Mouse (Mus musculus) hindbrain, embryonic 10.5 days (tissue): ENCODE results near the gene Btg2. TPM values are rescaled to one million over a fixed set of nuclear protein-coding genes. Genes with fewer than 3 reads are reported as not detected.
A peak's percentile ranks its signal among the peaks of the same experiment; 100 is the strongest.

Source experiments
- DNase-seq: peaks from one replicate; pipeline ENCODE4 v3.0.0-alpha.2; 2017; ENCODE audit warnings: low spot score
- H3K27ac ChIP-seq: fragments of 300-500 bp; sonication (generic); 2 replicates; pipeline ENCODE4 v1.5.1; 2016; ENCODE audit warnings: mild to moderate bottlenecking, moderate library complexity
- H3K27me3 ChIP-seq: fragments of 300-500 bp; sonication (generic); 2 replicates; pipeline ENCODE4 v1.6.1; 2016; ENCODE audit warnings: mild to moderate bottlenecking; ENCODE audit not compliant: poor library complexity, insufficient read depth, severe bottlenecking
- H3K36me3 ChIP-seq: fragments of 300-500 bp; sonication (generic); 2 replicates; pipeline ENCODE4 v1.6.1; 2016; ENCODE audit warnings: mild to moderate bottlenecking, moderate library complexity
- H3K4me1 ChIP-seq: fragments of 300-500 bp; sonication (generic); replicated peaks from 2 replicates; pipeline ENCODE4 v1.6.1; 2016; ENCODE audit warnings: mild to moderate bottlenecking
- H3K4me3 ChIP-seq: fragments of 300-500 bp; sonication (generic); 2 replicates; pipeline ENCODE4 v1.5.1; 2016; ENCODE audit warnings: mild to moderate bottlenecking, moderate library complexity
- H3K9me3 ChIP-seq: fragments of 300-500 bp; sonication (generic); 2 replicates; pipeline ENCODE4 v1.6.1; 2016; ENCODE audit warnings: mild to moderate bottlenecking, moderate library complexity
- WGBS: fragments of 180-500 bp; shearing (Covaris S2); methylation state at CpG from one replicate; pipeline ENCODE4 v1.1.7; 2016; 5-methylcytosine and 5-hydroxymethylcytosine counted together
- polyA plus RNA-seq: library from polyadenylated mRNA; unstranded; fragments of >200 nt; fragmentation: Nextera tagmentation; extraction: Ambion mirVana; gene quantifications from 2 replicates; pipeline ENCODE4 v1.2.1, GENCODE M21; 2016

The Btg2 gene
- polyA plus RNA-seq, 1 experiment from 2014 or later, result 117 TPM

DNA sequence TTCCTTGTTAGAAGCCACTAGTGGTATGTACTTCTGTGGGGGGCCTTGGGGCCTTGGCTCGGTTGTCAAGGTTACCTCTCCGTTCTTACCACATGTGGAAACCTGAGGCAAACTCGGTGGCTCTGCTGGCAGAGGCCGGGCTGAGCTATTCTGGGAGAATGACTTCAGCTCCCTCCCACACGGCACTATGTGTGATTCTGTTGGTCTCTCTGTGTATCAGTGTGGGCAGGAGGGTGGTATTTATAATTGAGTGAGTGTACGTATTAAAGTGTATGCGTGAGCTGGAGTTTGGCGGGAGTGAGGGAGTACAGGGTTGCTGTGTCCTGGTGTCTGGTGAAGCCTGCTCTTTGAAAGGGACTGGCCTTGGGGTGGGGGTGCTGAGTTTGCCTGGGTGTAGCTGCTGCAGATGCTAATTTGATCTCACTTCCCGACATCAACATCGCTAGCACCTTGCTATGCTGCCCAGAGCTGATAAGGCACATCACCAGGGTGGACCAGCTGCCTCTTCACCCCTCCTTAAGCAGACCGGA is 4.1 kb upstream of the Btg2 start:
- Histone ChIP-seq H3K4me1 (peaks cover 60% of the 10 kb centered on the region), H3K9me3 (no peaks in the 10 kb centered on the region), H3K27ac (peak overlapping the region; percentile 57), H3K36me3 (no peaks in the 10 kb centered on the region), H3K27me3 (peaks cover 4% of the 10 kb centered on the region; the same call in 1 of the 2 replicates), H3K4me3 (no peak overlapping the region)
- WGBS, result 67% methylated on average over 11 of the region's 11 CpGs
- no peak for DNase-seq

DNA sequence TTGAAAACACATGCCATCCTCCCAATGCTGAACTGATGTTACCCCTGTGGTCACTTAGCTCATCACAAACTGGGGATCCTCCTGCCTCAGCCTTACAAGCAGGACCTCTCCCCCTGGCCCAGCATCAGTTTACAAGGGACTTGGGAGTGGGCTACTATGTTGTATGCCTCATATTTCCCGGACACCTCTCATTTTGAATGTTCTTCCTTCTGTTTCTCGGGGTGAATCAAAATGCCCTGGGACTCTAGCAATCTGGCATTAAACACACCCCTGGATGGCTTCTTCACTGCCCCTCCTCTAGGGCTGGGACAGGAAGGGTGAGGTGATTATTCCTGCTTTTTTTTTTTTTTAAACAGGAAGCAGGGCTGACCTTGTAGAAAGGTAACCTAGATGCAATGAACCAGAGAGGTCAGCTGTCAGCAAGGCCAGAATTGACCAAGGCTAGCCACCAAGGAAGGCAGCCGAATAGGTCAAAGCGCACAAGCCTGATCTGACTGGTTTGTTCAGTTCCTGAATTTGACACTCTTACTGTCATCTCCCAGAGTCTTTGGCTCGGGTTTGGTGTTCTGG is 2.0 kb upstream of the Btg2 start:
- Histone ChIP-seq H3K27me3 (peaks cover under 1% of the 10 kb centered on the region; the same call in 1 of the 2 replicates), H3K4me3 (no peak overlapping the region), H3K27ac (peak overlapping the region; percentile 88; the same call in 1 of the 2 replicates), H3K9me3 (no peaks in the 10 kb centered on the region), H3K4me1 (peaks cover 64% of the 10 kb centered on the region), H3K36me3 (peaks cover 19% of the 10 kb centered on the region)
- WGBS, result 84% methylated on average over 5 of the region's 5 CpGs
- no peak for DNase-seq

DNA sequence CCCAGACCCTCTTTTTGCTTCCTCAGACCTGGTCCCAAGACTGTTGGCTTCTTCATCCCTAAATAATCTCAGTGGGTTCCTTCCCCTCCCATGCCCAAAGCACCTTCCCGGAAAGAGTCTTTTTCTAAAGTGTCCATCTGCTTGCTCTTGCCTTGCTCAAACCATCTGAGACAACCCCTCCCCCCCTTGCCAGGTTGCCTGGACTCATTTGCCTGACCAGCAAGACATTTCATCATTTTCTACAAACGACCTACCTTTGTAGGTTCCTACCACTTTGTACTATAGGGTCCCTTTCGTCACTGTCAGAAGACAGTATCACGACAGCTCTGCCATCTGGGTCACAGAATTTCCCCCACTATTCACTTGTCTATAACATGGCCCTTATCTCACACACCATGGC is 1.5 kb upstream of the Btg2 start:
- peak overlapping the region; percentile 88 for H3K27ac ChIP-seq
- H3K9me3 ChIP-seq, result no peaks in the 10 kb centered on the region
- DNase-seq, result no peak
- no peak overlapping the region for H3K4me3 ChIP-seq
- H3K36me3 ChIP-seq, result peaks cover 25% of the 10 kb centered on the region
- 79% methylated on average over 4 of the region's 4 CpGs for WGBS
- peaks cover 64% of the 10 kb centered on the region for H3K4me1 ChIP-seq
- H3K27me3 ChIP-seq, result no peaks in the 10 kb centered on the region

DNA sequence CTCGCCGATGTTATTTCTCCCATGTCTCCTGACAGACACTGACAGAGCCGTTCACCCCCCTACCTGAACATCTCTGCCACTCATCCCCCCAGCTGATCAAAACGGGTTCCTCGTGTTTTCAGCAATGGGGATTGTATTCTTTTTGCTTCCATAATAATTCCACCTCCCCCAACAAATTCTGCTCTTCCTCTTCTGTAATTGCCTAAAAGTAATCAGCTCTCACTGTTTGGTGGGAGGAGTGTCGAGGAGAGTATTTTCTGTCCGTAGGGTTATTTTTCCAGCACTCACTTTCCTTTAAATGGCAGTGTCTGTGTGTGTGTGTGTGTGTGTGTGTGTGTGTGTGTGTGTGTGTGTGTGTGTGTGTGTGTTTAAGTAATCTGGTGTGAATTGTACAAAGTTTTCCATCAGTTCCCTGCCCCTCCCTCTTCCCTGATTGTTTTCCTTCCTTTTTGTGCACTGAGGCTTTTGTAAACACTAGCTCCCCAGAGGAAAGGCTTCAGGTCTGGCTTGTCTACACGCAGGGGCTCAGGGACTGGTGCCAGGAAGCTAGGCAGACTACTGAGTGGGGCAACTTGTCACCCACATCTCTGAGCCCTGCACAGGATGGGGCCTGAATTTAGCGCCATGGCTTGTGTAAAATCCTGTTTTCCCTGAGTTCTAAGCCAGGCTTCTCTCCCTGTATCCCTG is 700 bp upstream of the Btg2 start:
- H3K27ac ChIP-seq, result peak overlapping the region; percentile 88
- H3K9me3 ChIP-seq, result no peaks in the 10 kb centered on the region
- WGBS, result 3% methylated on average over 9 of the region's 9 CpGs
- H3K4me3 ChIP-seq, result peak overlapping the region; percentile 65
- peaks cover 64% of the 10 kb centered on the region for H3K4me1 ChIP-seq
- no peak for DNase-seq
- H3K36me3 ChIP-seq, result peaks cover 33% of the 10 kb centered on the region
- H3K27me3 ChIP-seq, result no peaks in the 10 kb centered on the region

DNA sequence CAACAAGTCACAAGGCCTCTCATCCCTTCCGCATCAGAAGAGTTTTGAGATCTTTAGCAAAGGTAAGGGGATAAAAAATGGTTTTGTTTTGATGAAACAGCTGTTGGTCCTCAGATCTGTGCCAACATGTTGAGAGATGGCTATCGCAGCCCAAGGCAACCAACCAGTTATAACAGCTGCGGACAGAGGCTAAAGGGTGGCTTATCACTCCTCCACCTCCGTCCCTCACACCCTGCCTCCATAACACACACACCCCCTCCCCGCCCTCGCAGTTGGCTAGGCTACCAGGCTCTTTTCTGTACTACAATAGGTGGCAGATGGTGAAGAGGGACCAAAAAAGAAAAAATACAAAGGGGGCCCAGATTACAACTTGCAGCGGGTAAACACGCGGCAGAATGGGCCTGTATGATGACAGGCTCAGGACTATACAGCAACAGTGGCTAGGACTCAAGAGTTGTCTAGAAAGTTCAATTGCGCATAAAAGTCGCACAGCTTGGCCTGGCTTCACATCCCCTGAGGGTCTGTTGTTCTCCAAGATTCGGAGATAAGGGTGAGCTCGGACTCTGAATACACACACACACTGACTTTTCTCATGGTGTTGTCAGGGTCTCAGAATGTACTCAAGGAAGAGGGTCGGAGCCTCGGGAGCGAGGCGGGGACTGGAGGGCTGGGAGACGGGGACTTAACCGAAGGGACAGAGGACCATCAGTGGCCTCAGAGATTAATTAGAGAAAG is 692 bp downstream of the Btg2 start:
- Histone ChIP-seq H3K27ac (peak overlapping the region; percentile 88), H3K4me3 (peak overlapping the region; percentile 65), H3K27me3 (no peaks in the 10 kb centered on the region), H3K9me3 (no peaks in the 10 kb centered on the region), H3K36me3 (peaks cover 36% of the 10 kb centered on the region), H3K4me1 (peaks cover 74% of the 10 kb centered on the region)
- peak; percentile 39 for DNase-seq
- WGBS, result 11% methylated on average over 19 of the region's 19 CpGs

DNA sequence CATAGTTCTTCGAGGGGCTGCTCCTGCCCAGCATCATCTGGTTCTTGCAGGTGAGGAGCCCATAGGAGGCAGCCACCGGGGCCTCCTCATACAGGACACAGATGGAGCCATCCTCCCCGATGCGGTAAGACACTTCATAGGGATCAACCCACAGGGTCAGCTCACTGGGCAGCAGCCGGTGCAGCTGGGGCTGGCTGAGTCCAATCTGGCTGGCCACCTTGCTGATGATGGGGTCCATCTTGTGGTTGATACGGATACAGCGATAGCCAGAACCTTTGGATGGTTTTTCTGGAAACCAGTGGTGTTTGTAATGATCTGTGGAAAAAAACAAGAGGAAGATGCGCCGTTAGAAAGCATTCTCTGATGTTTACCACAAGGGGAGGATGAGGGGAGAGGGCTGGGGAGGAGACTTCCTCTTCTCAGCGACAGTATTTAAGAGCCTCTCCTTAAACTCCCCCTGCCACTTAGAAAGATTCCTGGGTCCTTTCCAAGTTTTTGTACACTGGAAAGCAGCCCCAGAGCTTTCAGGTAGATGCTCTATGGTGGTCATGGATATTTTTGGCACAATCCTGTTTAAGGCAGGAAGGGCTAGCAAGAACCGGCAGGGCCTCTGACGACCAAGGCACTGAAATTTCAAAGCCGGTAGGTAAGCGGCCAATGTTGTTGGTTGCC is 1.4 kb downstream of the Btg2 start:
- Histone ChIP-seq H3K27me3 (no peaks in the 10 kb centered on the region), H3K4me1 (peaks cover 74% of the 10 kb centered on the region), H3K9me3 (no peaks in the 10 kb centered on the region), H3K36me3 (peaks cover 36% of the 10 kb centered on the region), H3K4me3 (peak overlapping the region; percentile 65), H3K27ac (peak overlapping the region; percentile 88)
- WGBS, result 50% methylated on average over 14 of the region's 14 CpGs
- DNase-seq, result peak; percentile 60

DNA sequence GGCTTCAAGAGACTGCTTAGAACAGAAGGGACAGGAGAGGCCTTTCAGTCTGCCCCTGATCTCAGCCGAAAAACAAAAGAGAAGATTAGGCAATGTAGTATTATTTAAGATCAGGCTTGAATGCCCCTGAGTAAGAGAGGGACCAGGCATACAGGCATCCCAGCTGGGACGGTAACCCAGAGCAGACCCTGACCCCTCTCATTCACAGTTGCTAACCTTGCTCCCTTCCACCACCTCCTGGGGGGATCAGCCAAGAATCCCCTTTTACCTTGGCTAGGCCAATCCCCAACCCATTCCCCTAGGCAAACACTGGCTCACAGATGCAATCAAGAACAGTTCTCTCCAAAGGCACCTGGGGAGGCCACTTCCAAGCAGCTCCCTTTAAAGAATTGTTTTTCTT is 2.1 kb downstream of the Btg2 start:
- Histone ChIP-seq H3K27me3 (no peaks in the 10 kb centered on the region), H3K36me3 (peaks cover 36% of the 10 kb centered on the region), H3K4me1 (peaks cover 80% of the 10 kb centered on the region), H3K4me3 (peak overlapping the region; percentile 65), H3K9me3 (no peaks in the 10 kb centered on the region), H3K27ac (peak overlapping the region; percentile 88)
- no peak for DNase-seq
- 30% methylated on average over 2 of the region's 2 CpGs for WGBS

DNA sequence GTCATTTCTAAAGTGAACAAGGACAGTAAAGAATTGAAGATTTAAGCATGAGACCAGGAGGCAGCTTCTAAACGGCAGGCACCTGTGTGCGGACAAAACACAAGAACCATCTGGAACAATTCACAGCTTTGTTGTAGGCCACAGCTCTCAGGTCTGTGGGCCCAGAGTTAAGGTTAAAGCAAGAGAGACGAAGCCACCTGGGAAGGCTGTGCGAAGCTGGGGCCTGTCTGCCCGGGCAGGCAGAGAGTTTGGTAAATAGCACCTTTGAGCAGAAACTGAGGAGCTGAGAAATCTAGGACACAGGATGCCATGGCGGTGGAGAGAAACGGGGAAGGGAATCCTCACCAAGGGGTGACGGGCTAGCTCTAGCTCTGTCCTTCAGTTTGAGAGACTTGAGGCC is 3.4 kb downstream of the Btg2 start:
- Histone ChIP-seq H3K27me3 (no peaks in the 10 kb centered on the region), H3K27ac (peak overlapping the region; percentile 88), H3K4me3 (peak overlapping the region; percentile 65), H3K9me3 (no peaks in the 10 kb centered on the region), H3K36me3 (peaks cover 36% of the 10 kb centered on the region), H3K4me1 (peaks cover 92% of the 10 kb centered on the region)
- WGBS, result 96% methylated on average over 8 of the region's 8 CpGs
- DNase-seq, result no peak

DNA sequence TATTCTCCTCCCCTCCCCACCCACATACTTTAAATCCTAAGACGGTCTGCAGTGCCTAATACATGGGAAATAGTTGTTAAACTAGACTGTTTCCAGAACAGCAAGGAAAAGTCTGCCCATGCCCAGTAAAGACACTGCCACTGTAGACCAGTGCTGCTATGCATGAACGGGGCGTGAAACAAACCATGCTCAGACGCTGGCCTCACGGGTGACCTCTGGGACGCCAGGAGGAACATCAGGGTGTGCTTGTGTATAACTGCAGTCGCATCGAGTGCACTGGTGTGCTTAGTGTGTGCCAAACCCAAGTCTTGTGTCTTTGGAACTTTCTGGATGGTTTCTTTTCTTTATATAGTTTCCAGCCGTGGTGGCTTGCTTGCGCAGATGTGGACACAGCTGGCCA is 4.3 kb downstream of the Btg2 start:
- H3K36me3 ChIP-seq, result peaks cover 36% of the 10 kb centered on the region
- peak overlapping the region; percentile 19; the same call in 1 of the 2 replicates for H3K27ac ChIP-seq
- no peak for DNase-seq
- H3K27me3 ChIP-seq, result no peaks in the 10 kb centered on the region
- H3K9me3 ChIP-seq, result no peaks in the 10 kb centered on the region
- H3K4me3 ChIP-seq, result peak overlapping the region; percentile 65
- WGBS, result 87% methylated on average over 10 of the region's 10 CpGs
- peaks cover 92% of the 10 kb centered on the region for H3K4me1 ChIP-seq

DNA sequence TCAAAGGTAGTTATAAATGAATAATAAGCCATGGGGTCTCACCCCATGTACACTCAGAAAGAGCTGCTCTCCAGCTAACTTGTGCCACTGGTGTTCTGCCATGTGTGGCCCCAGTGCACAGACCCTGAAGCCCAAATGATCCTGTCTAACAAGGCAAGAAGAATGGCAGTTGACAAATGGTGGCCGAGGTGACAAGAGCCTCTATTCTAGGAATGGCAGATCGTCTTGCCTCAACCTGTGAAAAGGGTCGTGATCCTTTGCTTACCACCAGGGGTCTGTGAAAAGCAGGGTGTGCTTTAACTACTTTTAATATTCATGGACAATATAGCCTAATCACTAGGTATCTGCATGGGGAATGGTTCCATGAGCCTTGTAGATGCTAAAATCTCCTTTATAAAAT is 4.7 kb downstream of the Btg2 start:
- no peak for DNase-seq
- Histone ChIP-seq H3K9me3 (no peaks in the 10 kb centered on the region), H3K4me3 (peak overlapping the region; percentile 65; the same call in 1 of the 2 replicates), H3K27me3 (no peaks in the 10 kb centered on the region), H3K27ac (peak overlapping the region; percentile 87; the same call in 1 of the 2 replicates), H3K4me1 (peaks cover 92% of the 10 kb centered on the region), H3K36me3 (peaks cover 36% of the 10 kb centered on the region)
- WGBS, result 50% methylated on average over 3 of the region's 3 CpGs

DNA sequence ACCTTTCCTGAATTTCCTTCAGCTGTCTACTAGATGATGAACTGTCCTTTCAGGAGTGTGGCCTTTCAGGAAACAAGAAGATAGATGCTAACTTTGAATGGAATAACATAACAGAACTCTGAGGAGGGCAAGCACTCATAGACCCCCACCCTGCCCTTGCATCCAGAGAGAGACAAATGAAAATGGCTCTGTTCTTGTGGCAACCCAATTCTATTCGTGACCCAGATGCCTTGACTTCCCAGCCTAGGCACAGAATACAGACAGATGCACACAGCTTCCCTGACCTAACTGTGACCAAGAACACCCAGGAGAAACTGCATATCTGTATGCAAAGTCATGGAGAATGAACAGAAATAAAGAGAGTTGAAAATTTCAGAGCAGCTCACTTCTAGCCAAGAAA is 5.3 kb downstream of the Btg2 start:
- Histone ChIP-seq H3K36me3 (peaks cover 36% of the 10 kb centered on the region), H3K27ac (peak overlapping the region; percentile 87; the same call in 1 of the 2 replicates), H3K27me3 (no peaks in the 10 kb centered on the region), H3K4me3 (no peak overlapping the region), H3K9me3 (no peaks in the 10 kb centered on the region), H3K4me1 (peaks cover 92% of the 10 kb centered on the region)
- no peak for DNase-seq
- WGBS, result 86% methylated on average over 1 of the region's 1 CpGs

DNA sequence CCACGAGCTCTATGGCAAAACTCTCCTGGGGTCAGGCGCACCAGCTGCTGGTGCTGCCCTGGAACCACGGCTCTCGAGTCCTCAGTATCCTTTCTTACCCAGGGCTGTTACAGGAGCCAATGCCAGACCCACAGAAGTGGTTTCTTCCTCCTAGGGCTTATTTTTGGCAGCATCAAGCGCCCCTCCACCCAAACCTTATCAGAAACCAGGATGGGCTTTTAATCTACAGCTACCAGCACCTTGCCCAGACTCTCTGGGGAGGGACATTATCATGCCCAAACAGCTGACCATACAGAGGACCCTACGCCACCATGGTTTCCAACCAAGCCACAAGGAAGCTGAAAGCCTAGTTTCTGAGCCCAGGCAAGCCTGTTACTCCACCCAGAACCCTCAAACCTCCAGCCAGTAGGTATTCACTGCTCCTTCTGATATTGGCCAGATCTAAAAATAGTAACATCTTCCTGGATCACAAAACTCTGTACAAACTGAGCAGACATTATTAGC is 5.8 kb downstream of the Btg2 start:
- Histone ChIP-seq H3K4me1 (peaks cover 93% of the 10 kb centered on the region), H3K27me3 (no peaks in the 10 kb centered on the region), H3K9me3 (no peaks in the 10 kb centered on the region), H3K36me3 (peaks cover 36% of the 10 kb centered on the region), H3K4me3 (no peak overlapping the region; the same call in 1 of the 2 replicates), H3K27ac (peak overlapping the region; percentile 87)
- 84% methylated on average over 6 of the region's 6 CpGs for WGBS
- no peak for DNase-seq
